Mouse (Mus musculus) gastrocnemius, postnatal 25 days (tissue): ENCODE data around the gene Trim65. TPM values are rescaled to one million over a fixed set of nuclear protein-coding genes. Genes with fewer than 3 reads are reported as not detected.

Experiments used
- total RNA-seq, 2 experiments: library from RNA; stranded (reverse); gene quantifications; 1 replicate in 1 of 2; 2 replicates in 1 of 2; pipeline ENCODE4 v1.2.3; 2021

Trim65 gene
- total RNA-seq, 2 experiments from 2014 or later: 5.1 to 5.4 TPM

Other genes with a start within 250 kb of the Trim65 start
- gene Smim5, start 231.2 kb downstream of the Trim65 start, total RNA-seq: 1 to 10 TPM in 1 of 2 experiments, under 1 TPM in 1; 0.51 to 1.9 TPM
- gene Smim6, start 219.1 kb downstream of the Trim65 start, total RNA-seq: not detected
- 10 to 100 TPM in 1 of 2 experiments, 1 to 10 TPM in 1; 9.4 to 14.5 TPM for gene Sap30bp, start 197.8 kb downstream of the Trim65 start, total RNA-seq
- 1 to 10 TPM; 4.9 to 6.8 TPM for gene Recql5, start 197.7 kb downstream of the Trim65 start, total RNA-seq
- 1 to 10 TPM; 4.2 to 4.5 TPM for gene Itgb4, start 156.4 kb downstream of the Trim65 start, total RNA-seq
- 1 to 10 TPM; 3.6 to 4.3 TPM for gene Galk1, start 118.4 kb downstream of the Trim65 start, total RNA-seq
- 10 to 100 TPM; 65.8 to 68.4 TPM for gene H3f3b, start 103.2 kb downstream of the Trim65 start, total RNA-seq
- 1 to 10 TPM; 6.1 to 6.6 TPM for gene Unk, start 100.8 kb downstream of the Trim65 start, total RNA-seq
- gene Unc13d, start 53.2 kb downstream of the Trim65 start, total RNA-seq: under 1 TPM; 0.16 to 0.38 TPM
- 10 to 100 TPM; 58.1 to 64.4 TPM for gene Wbp2, start 44.1 kb downstream of the Trim65 start, total RNA-seq
- gene Trim47, start 3.9 kb downstream of the Trim65 start, total RNA-seq: 10 to 100 TPM in 1 of 2 experiments, 1 to 10 TPM in 1; 7.9 to 14.5 TPM
- 10 to 100 TPM; 48.7 to 50.8 TPM for gene Mrpl38, start 7.7 kb upstream of the Trim65 start, total RNA-seq
- 10 to 100 TPM in 1 of 2 experiments, 1 to 10 TPM in 1; 8.8 to 11.4 TPM for gene Fbf1, start 37.0 kb upstream of the Trim65 start, total RNA-seq
- 10 to 100 TPM; 19.9 to 22.5 TPM for gene Ten1, start 67.7 kb upstream of the Trim65 start, total RNA-seq
- gene Acox1, start 67.9 kb upstream of the Trim65 start, total RNA-seq: 10 to 100 TPM; 56.1 to 73.6 TPM
- gene Evpl, start 106.9 kb upstream of the Trim65 start, total RNA-seq: under 1 TPM; 0.05 to 0.13 TPM
- gene Srp68, start 143.1 kb upstream of the Trim65 start, total RNA-seq: 10 to 100 TPM; 65.8 to 75.9 TPM
- under 1 TPM in 1 of 2 experiments, not detected in 1; 0.31 TPM for gene Galr2, start 149.8 kb upstream of the Trim65 start, total RNA-seq
- gene Exoc7, start 176.1 kb upstream of the Trim65 start, total RNA-seq: 10 to 100 TPM; 66.5 to 69.1 TPM
- gene Foxj1, start 204.3 kb upstream of the Trim65 start, total RNA-seq: under 1 TPM in 1 of 2 experiments, not detected in 1; 0.27 TPM